Mouse (Mus musculus): ENCODE data around the gene Hint2. TPM values are rescaled to one million over a fixed set of nuclear protein-coding genes. Genes with fewer than 3 reads are reported as not detected.
A peak's percentile ranks its signal among the peaks of the same experiment; 100 is the strongest.

Gene Hint2
- 75.3 and 81.9 TPM in 2 replicates for polyA plus RNA-seq (2015; fragmentation: Nextera tagmentation; extraction: Ambion mirVana)

GRCm38 (mm10) chr4:43656339-43657109, at the start of gene Hint2:
TSS of gene Hint2 (minus strand) at chr4:43656466.
- Histone ChIP-seq H3K4me1 (peaks cover 9% of the 10 kb centered on the region), H3K4me2 (peak within 1 kb of the TSS; percentile 76), H3K9me3 (no peaks in the 10 kb centered on the region), H3K27ac (peak within 1 kb of the TSS; percentile 88), H3K36me3 (no peaks in the 10 kb centered on the region), H3K27me3 (peaks cover 14% of the 10 kb centered on the region), H3K4me3 (peak within 1 kb of the TSS; percentile 85), H3K9ac (peak within 1 kb of the TSS; percentile 82)
- WGBS = under 1% methylated on average over 34 of the region's 34 CpGs
- peak; percentile 94 for ATAC-seq (ENCODE audit: insufficient number of reproducible peaks, low FRiP score, low TSS enrichment, low read depth)

GRCm38 (mm10) chr4:43705991-43706390, 49.7 kb upstream of the Hint2 start:
- no peak for ATAC-seq (ENCODE audit: insufficient number of reproducible peaks, low FRiP score, low TSS enrichment, low read depth)

GRCm38 (mm10) chr4:43703851-43704250, 47.6 kb upstream of the Hint2 start:
- no peak overlapping the region for H3K9ac ChIP-seq
- H3K27ac ChIP-seq = no peak overlapping the region
- H3K27me3 ChIP-seq = 0 out of 2 replicates have a peak, but pooled peaks cover 5% of the 10 kb centered on the region
- no peak overlapping the region for H3K4me2 ChIP-seq
- no peaks in the 10 kb centered on the region for H3K9me3 ChIP-seq
- H3K36me3 ChIP-seq = no peaks in the 10 kb centered on the region
- 78% methylated on average over 8 of the region's 8 CpGs for WGBS
- H3K4me3 ChIP-seq = no peak overlapping the region
- 0 out of 2 replicates have a peak, but pooled peaks cover 4% of the 10 kb centered on the region for H3K4me1 ChIP-seq
- ATAC-seq (ENCODE audit: insufficient number of reproducible peaks, low FRiP score, low TSS enrichment, low read depth) = no peak

More at GRCm38 (mm10) chr4:43705991-43706390, 49.7 kb upstream of the Hint2 start:
- 62% methylated on average over 13 of the region's 13 CpGs for WGBS
- H3K9ac ChIP-seq = no peak overlapping the region
- 0 out of 2 replicates have a peak, but pooled peaks cover 4% of the 10 kb centered on the region for H3K4me1 ChIP-seq
- H3K27ac ChIP-seq = no peak overlapping the region
- no peak overlapping the region for H3K4me2 ChIP-seq
- H3K36me3 ChIP-seq = no peaks in the 10 kb centered on the region
- 0 out of 2 replicates have a peak, but pooled peaks cover 5% of the 10 kb centered on the region for H3K27me3 ChIP-seq
- no peaks in the 10 kb centered on the region for H3K9me3 ChIP-seq
- no peak overlapping the region for H3K4me3 ChIP-seq

GRCm38 (mm10) chr4:43703439-43703838, 47.2 kb upstream of the Hint2 start:
- Histone ChIP-seq H3K4me2 (no peak overlapping the region), H3K36me3 (no peaks in the 10 kb centered on the region), H3K27ac (no peak overlapping the region), H3K4me3 (no peak overlapping the region), H3K4me1 (0 out of 2 replicates have a peak, but pooled peaks cover 4% of the 10 kb centered on the region), H3K9me3 (no peaks in the 10 kb centered on the region), H3K27me3 (0 out of 2 replicates have a peak, but pooled peaks cover 4% of the 10 kb centered on the region), H3K9ac (no peak overlapping the region)
- no peak for ATAC-seq (ENCODE audit: insufficient number of reproducible peaks, low FRiP score, low TSS enrichment, low read depth)
- WGBS = 77% methylated on average over 6 of the region's 6 CpGs

- H3K9me3 ChIP-seq = no peaks in the 10 kb centered on the region
- H3K27ac ChIP-seq = no peak within 1 kb of the TSS
- H3K4me3 ChIP-seq = no peak within 1 kb of the TSS
- H3K36me3 ChIP-seq = no peaks in the 10 kb centered on the region
- no peak within 1 kb of the TSS for H3K9ac ChIP-seq
- no peak for ATAC-seq (ENCODE audit: insufficient number of reproducible peaks, low FRiP score, low TSS enrichment, low read depth)
- WGBS = 88% methylated on average over 6 of the region's 6 CpGs
- H3K4me1 ChIP-seq = 0 out of 2 replicates have a peak, but pooled peaks cover 4% of the 10 kb centered on the region
- no peaks in the 10 kb centered on the region for H3K27me3 ChIP-seq
- no peak within 1 kb of the TSS for H3K4me2 ChIP-seq
These were observed 44.4 kb upstream of the Hint2 start, which contains the start of gene Olfr70 for GRCm38 (mm10) chr4:43700707-43701106. TSS of gene Olfr70 (minus strand) at chr4:43700807.

GRCm38 (mm10) chr4:43696561-43696960, 40.3 kb upstream of the Hint2 start:
- Histone ChIP-seq H3K9ac (no peak overlapping the region), H3K27me3 (no peaks in the 10 kb centered on the region), H3K36me3 (no peaks in the 10 kb centered on the region), H3K4me1 (peaks cover 9% of the 10 kb centered on the region; the same call in 1 of the 2 replicates), H3K9me3 (no peaks in the 10 kb centered on the region), H3K4me3 (no peak overlapping the region), H3K4me2 (no peak overlapping the region), H3K27ac (no peak overlapping the region)
- 80% methylated on average over 13 of the region's 13 CpGs for WGBS
- no peak for ATAC-seq (ENCODE audit: insufficient number of reproducible peaks, low FRiP score, low TSS enrichment, low read depth)

- H3K27me3 ChIP-seq = no peaks in the 10 kb centered on the region
- peaks cover 9% of the 10 kb centered on the region; the same call in 1 of the 2 replicates for H3K4me1 ChIP-seq
- H3K36me3 ChIP-seq = peaks cover 4% of the 10 kb centered on the region; the same call in 1 of the 2 replicates
- no peaks in the 10 kb centered on the region for H3K9me3 ChIP-seq
- no peak overlapping the region for H3K4me2 ChIP-seq
- no peak overlapping the region for H3K9ac ChIP-seq
- 30% methylated on average over 9 of the region's 9 CpGs for WGBS
- H3K4me3 ChIP-seq = no peak overlapping the region
- ATAC-seq (ENCODE audit: insufficient number of reproducible peaks, low FRiP score, low TSS enrichment, low read depth) = no peak
- H3K27ac ChIP-seq = no peak overlapping the region
These were observed 39.0 kb upstream of the Hint2 start for GRCm38 (mm10) chr4:43695249-43695671.

GRCm38 (mm10) chr4:43694439-43695248, 38.4 kb upstream of the Hint2 start:
- Histone ChIP-seq H3K4me2 (no peak overlapping the region), H3K4me3 (no peak overlapping the region), H3K36me3 (peaks cover 10% of the 10 kb centered on the region), H3K9me3 (no peaks in the 10 kb centered on the region), H3K4me1 (peaks cover 9% of the 10 kb centered on the region; the same call in 1 of the 2 replicates), H3K27me3 (no peaks in the 10 kb centered on the region), H3K9ac (no peak overlapping the region), H3K27ac (no peak overlapping the region)
- no peak for ATAC-seq (ENCODE audit: insufficient number of reproducible peaks, low FRiP score, low TSS enrichment, low read depth)
- 71% methylated on average over 1 of the region's 1 CpGs for WGBS

- WGBS = 70% methylated on average over 5 of the region's 5 CpGs
- no peak for ATAC-seq (ENCODE audit: insufficient number of reproducible peaks, low FRiP score, low TSS enrichment, low read depth)
- Histone ChIP-seq H3K4me2 (no peak overlapping the region), H3K4me3 (no peak overlapping the region), H3K9me3 (no peaks in the 10 kb centered on the region), H3K4me1 (peaks cover 9% of the 10 kb centered on the region; the same call in 1 of the 2 replicates), H3K36me3 (peaks cover 19% of the 10 kb centered on the region), H3K9ac (no peak overlapping the region), H3K27ac (no peak overlapping the region), H3K27me3 (no peaks in the 10 kb centered on the region)
These were observed 37.6 kb upstream of the Hint2 start for GRCm38 (mm10) chr4:43693806-43694241.

- peaks cover 35% of the 10 kb centered on the region for H3K36me3 ChIP-seq
- no peak overlapping the region for H3K4me2 ChIP-seq
- H3K4me1 ChIP-seq = peaks cover 4% of the 10 kb centered on the region; the same call in 1 of the 2 replicates
- 79% methylated on average over 5 of the region's 5 CpGs for WGBS
- no peak for ATAC-seq (ENCODE audit: insufficient number of reproducible peaks, low FRiP score, low TSS enrichment, low read depth)
- H3K9me3 ChIP-seq = no peaks in the 10 kb centered on the region
- no peak overlapping the region for H3K4me3 ChIP-seq
- H3K9ac ChIP-seq = no peak overlapping the region
- no peaks in the 10 kb centered on the region for H3K27me3 ChIP-seq
- H3K27ac ChIP-seq = no peak overlapping the region
These were observed 34.8 kb upstream of the Hint2 start for GRCm38 (mm10) chr4:43691026-43691425.

GRCm38 (mm10) chr4:43690021-43690420, 33.8 kb upstream of the Hint2 start:
- Histone ChIP-seq H3K4me2 (no peak overlapping the region), H3K27ac (no peak overlapping the region), H3K9ac (no peak overlapping the region), H3K27me3 (no peaks in the 10 kb centered on the region), H3K4me1 (0 out of 2 replicates have a peak, but pooled peaks cover 2% of the 10 kb centered on the region), H3K9me3 (no peaks in the 10 kb centered on the region), H3K36me3 (peaks cover 44% of the 10 kb centered on the region), H3K4me3 (no peak overlapping the region)
- 90% methylated on average over 17 of the region's 17 CpGs for WGBS
- ATAC-seq (ENCODE audit: insufficient number of reproducible peaks, low FRiP score, low TSS enrichment, low read depth) = no peak

All from limb, embryonic 15.5 days (tissue).